Mouse (Mus musculus): ENCODE results near the gene Lhx2. TPM values are rescaled to one million over a fixed set of nuclear protein-coding genes. Genes with fewer than 3 reads are reported as not detected.
A peak's percentile ranks its signal among the peaks of the same experiment; 100 is the strongest.

Lhx2 gene
- total and polyA plus RNA-seq, 2 experiments from 2014 or later = 22.1 to 90.1 TPM

- Histone ChIP-seq H3K4me1 (ENCODE audit: insufficient read depth, low read length) (no peaks in the 10 kb centered on the region), H3K9me3 (ENCODE audit: low read length) (no peaks in the 10 kb centered on the region), H3K9ac (replicated peaks; ENCODE audit: low read length, poor library complexity, severe bottlenecking) (no peak overlapping the region), H3K27ac (ENCODE audit: low read depth, low read length) (0 out of 2 replicates have a peak overlapping the region, but pooled peaks have one; percentile 3), H3K4me3 (ENCODE audit: low read depth, low read length) (no peak overlapping the region), H3K36me3 (ENCODE audit: insufficient read depth, low read length) (no peaks in the 10 kb centered on the region), H3K4me2 (ENCODE audit: low read depth, low read length, poor library complexity, severe bottlenecking) (no peak overlapping the region), H3K27me3 (ENCODE audit: insufficient read depth, low read length) (no peaks in the 10 kb centered on the region)
- ATAC-seq (ENCODE audit: low FRiP score) = no peak
- DNase-seq (ENCODE audit: low spot score) = no peak
- no peak for TF ChIP-seq CTCF (IDR thresholded peaks at IDR 0.05)
- WGBS = 64% methylated on average over 12 of the region's 12 CpGs
Measured at GRCm38 (mm10) chr2:38403231-38403630, 64.2 kb downstream of the Lhx2 start.

GRCm38 (mm10) chr2:38404007-38404596 is 65.0 kb downstream of the Lhx2 start:
- WGBS = 38% methylated on average over 10 of the region's 10 CpGs
- peak; percentile 53; the same call in 1 of the 2 replicates for ATAC-seq (ENCODE audit: low FRiP score)
- no peaks in the 10 kb centered on the region for H3K27me3 ChIP-seq (ENCODE audit: insufficient read depth, low read length)

GRCm38 (mm10) chr2:38405356-38405755 is 66.3 kb downstream of the Lhx2 start:
- no peak for DNase-seq (ENCODE audit: low spot score)
- Histone ChIP-seq H3K9me3 (ENCODE audit: low read length) (no peaks in the 10 kb centered on the region), H3K4me3 (ENCODE audit: low read depth, low read length) (no peak overlapping the region), H3K9ac (replicated peaks; ENCODE audit: low read length, poor library complexity, severe bottlenecking) (no peak overlapping the region), H3K36me3 (ENCODE audit: insufficient read depth, low read length) (no peaks in the 10 kb centered on the region), H3K27ac (ENCODE audit: low read depth, low read length) (no peak overlapping the region), H3K4me1 (ENCODE audit: insufficient read depth, low read length) (no peaks in the 10 kb centered on the region), H3K27me3 (ENCODE audit: insufficient read depth, low read length) (no peaks in the 10 kb centered on the region), H3K4me2 (ENCODE audit: low read depth, low read length, poor library complexity, severe bottlenecking) (no peak overlapping the region)
- 86% methylated on average over 4 of the region's 4 CpGs for WGBS
- no peak for TF ChIP-seq CTCF (IDR thresholded peaks at IDR 0.05)
- ATAC-seq (ENCODE audit: low FRiP score) = no peak

More at GRCm38 (mm10) chr2:38404007-38404596, 65.0 kb downstream of the Lhx2 start:
- peak; percentile 42 for DNase-seq (ENCODE audit: low spot score)
- no peaks in the 10 kb centered on the region for H3K4me1 ChIP-seq (ENCODE audit: insufficient read depth, low read length)
- H3K4me3 ChIP-seq (ENCODE audit: low read depth, low read length) = no peak overlapping the region
- no peak for TF ChIP-seq CTCF (IDR thresholded peaks at IDR 0.05)
- H3K9me3 ChIP-seq (ENCODE audit: low read length) = no peaks in the 10 kb centered on the region
- H3K4me2 ChIP-seq (ENCODE audit: low read depth, low read length, poor library complexity, severe bottlenecking) = no peak overlapping the region
- H3K9ac ChIP-seq (replicated peaks; ENCODE audit: low read length, poor library complexity, severe bottlenecking) = no peak overlapping the region
- H3K27ac ChIP-seq (ENCODE audit: low read depth, low read length) = no peak overlapping the region
- H3K36me3 ChIP-seq (ENCODE audit: insufficient read depth, low read length) = no peaks in the 10 kb centered on the region

GRCm38 (mm10) chr2:38409309-38409708 is 70.2 kb downstream of the Lhx2 start:
- WGBS = 78% methylated on average over 3 of the region's 3 CpGs
- no peaks in the 10 kb centered on the region for H3K4me1 ChIP-seq (ENCODE audit: insufficient read depth, low read length)
- H3K36me3 ChIP-seq (ENCODE audit: insufficient read depth, low read length) = no peaks in the 10 kb centered on the region
- no peak overlapping the region for H3K4me3 ChIP-seq (ENCODE audit: low read depth, low read length)
- H3K9me3 ChIP-seq (ENCODE audit: low read length) = no peaks in the 10 kb centered on the region
- ATAC-seq (ENCODE audit: low FRiP score) (no peak), DNase-seq (ENCODE audit: low spot score) (no peak)
- H3K4me2 ChIP-seq (ENCODE audit: low read depth, low read length, poor library complexity, severe bottlenecking) = no peak overlapping the region
- H3K27me3 ChIP-seq (ENCODE audit: insufficient read depth, low read length) = no peaks in the 10 kb centered on the region; the same call in 1 of the 2 replicates
- H3K27ac ChIP-seq (ENCODE audit: low read depth, low read length) = no peak overlapping the region
- TF ChIP-seq CTCF (IDR thresholded peaks at IDR 0.05) = no peak
- no peak overlapping the region for H3K9ac ChIP-seq (replicated peaks; ENCODE audit: low read length, poor library complexity, severe bottlenecking)

GRCm38 (mm10) chr2:38410227-38410626 is 71.1 kb downstream of the Lhx2 start:
- ATAC-seq (ENCODE audit: low FRiP score) = no peak
- H3K27ac ChIP-seq (ENCODE audit: low read depth, low read length) = no peak overlapping the region
- no peak for DNase-seq (ENCODE audit: low spot score)
- no peaks in the 10 kb centered on the region; the same call in 1 of the 2 replicates for H3K27me3 ChIP-seq (ENCODE audit: insufficient read depth, low read length)
- H3K4me1 ChIP-seq (ENCODE audit: insufficient read depth, low read length) = no peaks in the 10 kb centered on the region
- TF ChIP-seq CTCF (IDR thresholded peaks at IDR 0.05) = no peak
- no peaks in the 10 kb centered on the region for H3K9me3 ChIP-seq (ENCODE audit: low read length)
- 87% methylated on average over 6 of the region's 6 CpGs for WGBS
- no peak overlapping the region for H3K4me2 ChIP-seq (ENCODE audit: low read depth, low read length, poor library complexity, severe bottlenecking)
- H3K9ac ChIP-seq (replicated peaks; ENCODE audit: low read length, poor library complexity, severe bottlenecking) = no peak overlapping the region
- no peak overlapping the region for H3K4me3 ChIP-seq (ENCODE audit: low read depth, low read length)
- H3K36me3 ChIP-seq (ENCODE audit: insufficient read depth, low read length) = no peaks in the 10 kb centered on the region

GRCm38 (mm10) chr2:38412599-38413177 is 73.6 kb downstream of the Lhx2 start:
- peak; percentile 18; the same call in 1 of the 2 replicates for TF ChIP-seq CTCF (IDR thresholded peaks at IDR 0.05)
- Histone ChIP-seq H3K4me1 (ENCODE audit: insufficient read depth, low read length) (no peaks in the 10 kb centered on the region), H3K4me3 (ENCODE audit: low read depth, low read length) (no peak overlapping the region), H3K27me3 (ENCODE audit: insufficient read depth, low read length) (no peaks in the 10 kb centered on the region; the same call in 1 of the 2 replicates), H3K9me3 (ENCODE audit: low read length) (no peaks in the 10 kb centered on the region), H3K27ac (ENCODE audit: low read depth, low read length) (no peak overlapping the region), H3K9ac (replicated peaks; ENCODE audit: low read length, poor library complexity, severe bottlenecking) (no peak overlapping the region), H3K4me2 (ENCODE audit: low read depth, low read length, poor library complexity, severe bottlenecking) (no peak overlapping the region), H3K36me3 (ENCODE audit: insufficient read depth, low read length) (no peaks in the 10 kb centered on the region)
- 22% methylated on average over 11 of the region's 11 CpGs for WGBS
- ATAC-seq (ENCODE audit: low FRiP score) (peak; percentile 41; the same call in 1 of the 2 replicates), DNase-seq (ENCODE audit: low spot score) (no peak)
